Mouse (Mus musculus): ENCODE measurements around the gene Smndc1. TPM values are rescaled to one million over a fixed set of nuclear protein-coding genes. Genes with fewer than 3 reads are reported as not detected.

Gene Smndc1
- polyA plus RNA-seq (2014; fragmentation: Illumina TruSeq; extraction: RNeasy Lipid Tissue Mini Kit (QIAGEN cat#74804); ENCODE audit: low replicate concordance) = 105 TPM

DNA sequence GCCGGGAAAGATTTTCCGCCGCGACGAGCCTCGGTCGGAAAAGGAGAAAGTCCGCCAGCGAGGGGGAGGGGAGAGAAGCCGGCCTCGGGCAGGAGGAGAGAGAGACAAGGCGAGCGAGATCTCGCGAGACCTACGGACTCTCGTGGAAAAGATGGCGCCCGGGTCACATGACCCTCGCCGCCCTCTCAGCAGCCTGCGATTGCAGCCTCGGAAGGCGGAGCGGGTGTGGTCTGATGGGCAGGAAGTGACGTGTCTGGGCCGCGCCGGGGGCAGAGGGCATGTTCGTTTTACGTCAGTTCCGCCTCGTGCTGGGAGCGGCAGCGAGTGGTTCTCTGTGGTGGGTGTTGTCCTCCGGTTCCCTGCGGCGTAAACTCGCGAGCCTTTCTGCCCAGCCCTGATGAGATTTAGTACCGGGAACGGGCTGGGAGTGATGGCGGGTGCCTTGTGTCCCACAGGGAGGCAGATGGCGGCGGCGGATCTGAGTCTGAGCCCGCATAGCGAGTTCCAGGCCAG is at the start of gene Smndc1:
Gene Smndc1, minus strand, starts transcription at position 84 of the 513 bp plus-strand sequence.

DNA sequence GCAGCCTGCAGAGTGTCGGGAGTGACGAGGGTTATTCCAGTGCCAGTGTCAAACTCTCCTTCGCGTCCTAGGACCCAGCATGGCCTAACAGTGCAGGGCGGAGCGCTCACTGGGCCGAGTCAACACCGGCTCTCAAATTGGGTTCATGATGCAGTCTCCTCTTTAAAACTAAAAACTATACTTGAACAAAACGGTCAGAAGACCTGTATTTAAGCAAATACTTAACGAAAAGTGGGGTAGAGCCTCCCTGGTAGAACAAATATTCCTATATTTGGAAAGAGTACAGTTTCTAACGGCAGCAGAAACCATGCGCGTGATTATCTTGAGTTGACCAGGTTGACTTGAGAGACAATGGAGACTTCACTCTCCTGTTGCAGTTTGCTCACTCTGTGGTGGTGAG is 18.7 kb downstream of the Smndc1 start, which contains the start of gene Gm10197:
Gene Gm10197, minus strand, starts transcription at position 101 of the 400 bp plus-strand sequence.

Other genes with a start within 250 kb of the Smndc1 start
- 99.8 TPM for gene Mxi1, start 80.1 kb downstream of the Smndc1 start, polyA plus RNA-seq (2014; fragmentation: Illumina TruSeq; extraction: RNeasy Lipid Tissue Mini Kit (QIAGEN cat#74804); ENCODE audit: low replicate concordance)
- not detected for gene Gm10197, start 18.8 kb downstream of the Smndc1 start, polyA plus RNA-seq (2014; fragmentation: Illumina TruSeq; extraction: RNeasy Lipid Tissue Mini Kit (QIAGEN cat#74804); ENCODE audit: low replicate concordance)
- gene Dusp5, start 138.5 kb upstream of the Smndc1 start, polyA plus RNA-seq (2014; fragmentation: Illumina TruSeq; extraction: RNeasy Lipid Tissue Mini Kit (QIAGEN cat#74804); ENCODE audit: low replicate concordance) = 4.8 TPM
- gene Nutf2-ps1, start 198.5 kb upstream of the Smndc1 start, polyA plus RNA-seq (2014; fragmentation: Illumina TruSeq; extraction: RNeasy Lipid Tissue Mini Kit (QIAGEN cat#74804); ENCODE audit: low replicate concordance) = 32.9 TPM
- 68.5 TPM for gene Smc3, start 209.8 kb upstream of the Smndc1 start, polyA plus RNA-seq (2014; fragmentation: Illumina TruSeq; extraction: RNeasy Lipid Tissue Mini Kit (QIAGEN cat#74804); ENCODE audit: low replicate concordance)